Mouse (Mus musculus): ENCODE data around the gene Taf1a. TPM values are rescaled to one million over a fixed set of nuclear protein-coding genes. Genes with fewer than 3 reads are reported as not detected.
"Not testable (repeated sequence)": the region's sequence is repeated elsewhere in the genome, so short reads cannot be mapped to it uniquely, and the experiment has no call there.

The Taf1a gene
- polyA plus RNA-seq, 1 experiment: 0.09 TPM

GRCm38 (mm10) chr1:183363577-183363867 lies 25.3 kb upstream of the Taf1a start:
- Histone ChIP-seq H3K9me3 (ENCODE audit: control insufficient read depth, low read length) (no peaks in the 10 kb centered on the region), H3K36me3 (ENCODE audit: control insufficient read depth) (peaks cover 32% of the 10 kb centered on the region), H3K4me1 (ENCODE audit: control insufficient read depth) (peaks cover 16% of the 10 kb centered on the region), H3K4me3 (replicated peaks) (no peak overlapping the region), H3K27me3 (ENCODE audit: control insufficient read depth) (peaks cover 11% of the 10 kb centered on the region)
- TF ChIP-seq GATA1 (IDR thresholded peaks at IDR 0.05; ENCODE audit: low read length) (no peak), TAL1 (IDR thresholded peaks at IDR 0.05; ENCODE audit: low read length) (no peak)

DNA sequence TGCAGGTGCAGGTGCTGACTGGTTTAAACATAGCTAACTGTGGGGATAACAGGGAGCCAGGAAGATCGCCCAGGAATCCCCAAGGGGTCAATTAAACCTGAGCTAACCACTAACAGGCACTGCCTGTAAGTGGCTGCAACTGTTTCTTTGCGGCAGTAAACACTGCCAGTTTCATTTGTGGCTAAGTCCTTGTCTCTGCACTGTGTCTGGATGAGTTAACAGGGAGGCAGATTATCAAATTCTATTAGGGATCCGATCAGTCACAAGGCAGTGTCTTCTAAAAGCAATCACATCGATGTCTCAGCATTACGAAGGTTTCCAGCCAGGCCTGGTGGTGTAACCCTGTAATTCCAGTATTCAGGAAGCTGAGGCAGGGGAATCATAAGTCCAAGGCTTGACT lies 22.4 kb upstream of the Taf1a start:
- no peaks in the 10 kb centered on the region for H3K9me3 ChIP-seq (ENCODE audit: control insufficient read depth, low read length)
- peaks cover 32% of the 10 kb centered on the region for H3K4me1 ChIP-seq (ENCODE audit: control insufficient read depth)
- H3K27me3 ChIP-seq (ENCODE audit: control insufficient read depth): peaks cover 26% of the 10 kb centered on the region
- no peak for TF ChIP-seq TAL1 (IDR thresholded peaks at IDR 0.05; ENCODE audit: low read length)
- TF ChIP-seq GATA1 (IDR thresholded peaks at IDR 0.05; ENCODE audit: low read length): no peak
- peaks cover 19% of the 10 kb centered on the region for H3K36me3 ChIP-seq (ENCODE audit: control insufficient read depth)
- H3K4me3 ChIP-seq (replicated peaks): no peak overlapping the region

GRCm38 (mm10) chr1:183368601-183369400 lies 20.0 kb upstream of the Taf1a start:
- H3K9me3 ChIP-seq (ENCODE audit: control insufficient read depth, low read length): no peaks in the 10 kb centered on the region
- TF ChIP-seq GATA1 (IDR thresholded peaks at IDR 0.05; ENCODE audit: low read length) (no peak), TAL1 (IDR thresholded peaks at IDR 0.05; ENCODE audit: low read length) (no peak)
- peak overlapping the region; percentile 84 for H3K4me3 ChIP-seq (replicated peaks)
- H3K4me1 ChIP-seq (ENCODE audit: control insufficient read depth): peaks cover 20% of the 10 kb centered on the region
- H3K36me3 ChIP-seq (ENCODE audit: control insufficient read depth): peaks cover 13% of the 10 kb centered on the region
- H3K27me3 ChIP-seq (ENCODE audit: control insufficient read depth): peaks cover 26% of the 10 kb centered on the region

- Histone ChIP-seq H3K9me3 (ENCODE audit: control insufficient read depth, low read length) (peaks cover under 1% of the 10 kb centered on the region), H3K4me3 (replicated peaks) (peak within 1 kb of the TSS; percentile 84), H3K27me3 (ENCODE audit: control insufficient read depth) (peaks cover 26% of the 10 kb centered on the region), H3K36me3 (ENCODE audit: control insufficient read depth) (peaks cover 7% of the 10 kb centered on the region), H3K4me1 (ENCODE audit: control insufficient read depth) (peaks cover 19% of the 10 kb centered on the region)
- no peak for TF ChIP-seq GATA1 (IDR thresholded peaks at IDR 0.05; ENCODE audit: low read length)
- TF ChIP-seq TAL1 (IDR thresholded peaks at IDR 0.05; ENCODE audit: low read length): no peak
Observed at GRCm38 (mm10) chr1:183369427-183370014, 19.3 kb upstream of the Taf1a start, which contains the start of gene Mia3. TSS of gene Mia3 (minus strand) at chr1:183369553.

DNA sequence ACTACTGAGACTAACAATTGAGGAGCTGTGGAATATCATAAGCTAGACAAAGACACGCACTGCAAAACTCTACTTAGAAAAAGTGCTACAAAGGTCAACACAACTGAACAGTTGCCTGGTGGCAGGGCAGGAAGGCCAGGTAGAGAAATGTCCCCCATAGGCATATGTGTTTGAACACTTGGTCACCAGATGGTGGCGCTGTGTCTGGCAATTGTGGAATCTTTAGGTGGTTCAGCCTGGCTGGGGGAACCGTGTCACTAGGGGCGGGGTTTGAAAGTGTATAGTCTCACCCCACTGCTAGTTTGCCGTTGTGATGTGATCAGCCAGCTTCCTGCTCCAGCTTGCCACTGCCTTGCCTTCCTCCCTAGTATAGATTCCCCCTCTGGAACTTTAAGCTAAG lies 14.1 kb upstream of the Taf1a start:
- Histone ChIP-seq H3K36me3 (ENCODE audit: control insufficient read depth) (no peaks in the 10 kb centered on the region), H3K4me1 (ENCODE audit: control insufficient read depth) (peaks cover 17% of the 10 kb centered on the region), H3K4me3 (replicated peaks) (no peak overlapping the region), H3K9me3 (ENCODE audit: control insufficient read depth, low read length) (peaks cover 6% of the 10 kb centered on the region), H3K27me3 (ENCODE audit: control insufficient read depth) (peaks cover 7% of the 10 kb centered on the region)
- TF ChIP-seq TAL1 (IDR thresholded peaks at IDR 0.05; ENCODE audit: low read length) (no peak), GATA1 (IDR thresholded peaks at IDR 0.05; ENCODE audit: low read length) (no peak)

GRCm38 (mm10) chr1:183377045-183377444 lies 11.7 kb upstream of the Taf1a start:
- H3K36me3 ChIP-seq (ENCODE audit: control insufficient read depth): no peaks in the 10 kb centered on the region
- H3K9me3 ChIP-seq (ENCODE audit: control insufficient read depth, low read length): peaks cover 6% of the 10 kb centered on the region
- H3K4me3 ChIP-seq (replicated peaks): no peak overlapping the region
- TF ChIP-seq GATA1 (IDR thresholded peaks at IDR 0.05; ENCODE audit: low read length): no peak
- no peak for TF ChIP-seq TAL1 (IDR thresholded peaks at IDR 0.05; ENCODE audit: low read length)
- H3K27me3 ChIP-seq (ENCODE audit: control insufficient read depth): peaks cover 3% of the 10 kb centered on the region; the same call in 1 of the 2 replicates
- H3K4me1 ChIP-seq (ENCODE audit: control insufficient read depth): peaks cover 11% of the 10 kb centered on the region

GRCm38 (mm10) chr1:183378321-183378941 lies 10.3 kb upstream of the Taf1a start:
- no peak for TF ChIP-seq TAL1 (IDR thresholded peaks at IDR 0.05; ENCODE audit: low read length)
- no peak for TF ChIP-seq GATA1 (IDR thresholded peaks at IDR 0.05; ENCODE audit: low read length)
- H3K36me3 ChIP-seq (ENCODE audit: control insufficient read depth): no peaks in the 10 kb centered on the region
- peaks cover 11% of the 10 kb centered on the region for H3K4me1 ChIP-seq (ENCODE audit: control insufficient read depth)
- peaks cover 3% of the 10 kb centered on the region for H3K27me3 ChIP-seq (ENCODE audit: control insufficient read depth)
- peaks cover 6% of the 10 kb centered on the region for H3K9me3 ChIP-seq (ENCODE audit: control insufficient read depth, low read length)
- no peak overlapping the region for H3K4me3 ChIP-seq (replicated peaks)

DNA sequence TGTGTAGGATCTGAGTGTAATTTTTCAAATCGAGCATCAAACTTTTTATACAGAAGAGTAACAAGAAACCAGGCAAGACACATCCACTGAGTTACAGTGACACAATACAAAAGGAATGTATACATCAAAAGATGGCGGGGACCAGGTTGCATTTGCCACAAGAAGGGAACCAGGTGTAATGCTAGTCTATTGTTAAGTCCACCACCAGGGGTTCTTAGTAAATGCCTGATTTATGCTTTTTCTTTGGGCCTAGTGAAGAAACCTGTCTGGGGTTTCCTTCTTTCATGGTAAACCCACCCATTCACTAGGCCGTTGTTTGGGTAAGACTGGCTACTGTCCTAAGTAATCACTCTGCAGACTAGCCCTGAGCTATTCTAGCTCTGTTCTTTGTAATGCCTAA lies 9.4 kb upstream of the Taf1a start:
- not testable (repeated sequence) for H3K4me3 ChIP-seq (replicated peaks); H3K27me3 ChIP-seq (ENCODE audit: control insufficient read depth); H3K9me3 ChIP-seq (ENCODE audit: control insufficient read depth, low read length); H3K36me3 ChIP-seq (ENCODE audit: control insufficient read depth)
- peaks cover 11% of the 10 kb centered on the region for H3K4me1 ChIP-seq (ENCODE audit: control insufficient read depth)

DNA sequence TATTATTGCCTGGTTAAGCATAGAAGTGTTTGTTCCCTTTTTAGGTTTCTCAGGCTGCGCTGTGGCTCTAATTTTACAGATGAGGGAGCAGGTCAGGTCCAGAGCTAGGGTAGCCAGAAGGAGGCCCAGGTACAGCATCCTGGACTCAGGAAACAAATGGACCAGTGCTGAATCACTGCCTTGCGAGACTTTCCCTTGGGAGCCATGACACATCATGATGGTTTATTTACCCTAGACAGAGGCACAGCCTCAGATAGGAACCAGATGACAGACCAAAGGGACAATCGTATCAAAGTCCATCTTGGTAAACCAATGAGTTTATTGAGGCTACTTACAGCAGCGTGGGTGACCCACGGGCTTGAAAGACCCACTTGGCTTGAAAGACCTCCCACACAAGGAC lies 7.0 kb upstream of the Taf1a start:
- peaks cover 9% of the 10 kb centered on the region for H3K27me3 ChIP-seq (ENCODE audit: control insufficient read depth)
- no peak overlapping the region for H3K4me3 ChIP-seq (replicated peaks)

More for the DNA sequence above, 7.0 kb upstream of the Taf1a start:
- H3K9me3 ChIP-seq (ENCODE audit: control insufficient read depth, low read length): no peaks in the 10 kb centered on the region
- H3K36me3 ChIP-seq (ENCODE audit: control insufficient read depth): no peaks in the 10 kb centered on the region
- peaks cover 11% of the 10 kb centered on the region for H3K4me1 ChIP-seq (ENCODE audit: control insufficient read depth)
- no peak for TF ChIP-seq TAL1 (IDR thresholded peaks at IDR 0.05; ENCODE audit: low read length)
